Mouse (Mus musculus) brain, embryonic 14.5 days (tissue): Measurements from ENCODE around the gene Ung. TPM values are rescaled to one million over a fixed set of nuclear protein-coding genes. Genes with fewer than 3 reads are reported as not detected.

ENCODE experiments used
- DNase-seq: peaks from one replicate; pipeline ENCODE4 v3.0.0-alpha.2; 2011; ENCODE audit warnings: low read depth
- CTCF ChIP-seq: fragments of 200-500 bp; IDR thresholded peaks from 2 replicates; pipeline ENCODE4 v1.5.1; 2012; ENCODE audit warnings: inconsistent platforms, mild to moderate bottlenecking, moderate library complexity, borderline replicate concordance; ENCODE audit not compliant: insufficient read depth, insufficient read length; ENCODE audit errors: extremely low read depth
- POLR2A ChIP-seq: fragments of 200-500 bp; IDR thresholded peaks from 2 replicates; pipeline ENCODE4 v1.6.1; 2012; ENCODE audit warnings: mild to moderate bottlenecking, inconsistent platforms, borderline replicate concordance; ENCODE audit not compliant: poor library complexity, insufficient read depth, insufficient read length, severe bottlenecking; ENCODE audit errors: extremely low read depth
- polyA plus RNA-seq: library from polyadenylated mRNA; depleted of rRNA; stranded (reverse); fragments of >200 nt; gene quantifications from 2 replicates; pipeline ENCODE4 v1.2.3, GENCODE M21; 2012

The Ung gene
- polyA plus RNA-seq, 1 experiment: 8.8 TPM

- DNase-seq: peak; percentile 29
Measured at GRCm38 (mm10) chr5:114134091-114134534, 3.9 kb downstream of the Ung start.

GRCm38 (mm10) chr5:114135516-114135915, 5.3 kb downstream of the Ung start:
- no peak for TF ChIP-seq POLR2A
- DNase-seq: no peak

More at GRCm38 (mm10) chr5:114134091-114134534, 3.9 kb downstream of the Ung start:
- TF ChIP-seq POLR2A (no peak), CTCF (peak; percentile 51)

GRCm38 (mm10) chr5:114137481-114138276, 7.5 kb downstream of the Ung start:
- DNase-seq: no peak

GRCm38 (mm10) chr5:114138277-114139164, 8.3 kb downstream of the Ung start:
- peak; percentile 65 for DNase-seq
- TF ChIP-seq CTCF: no peak
- no peak for TF ChIP-seq POLR2A

More at GRCm38 (mm10) chr5:114137481-114138276, 7.5 kb downstream of the Ung start:
- TF ChIP-seq CTCF (no peak), POLR2A (no peak)

GRCm38 (mm10) chr5:114139175-114139574, 9.0 kb downstream of the Ung start:
- TF ChIP-seq POLR2A: no peak
- no peak for TF ChIP-seq CTCF
- peak; percentile 97 for DNase-seq

- DNase-seq: no peak
- TF ChIP-seq CTCF: no peak
- TF ChIP-seq POLR2A: no peak
Measured at GRCm38 (mm10) chr5:114146028-114146888, 16.1 kb downstream of the Ung start, which contains the start of gene Acacb. Gene Acacb, plus strand, starts transcription at chr5:114146535.

GRCm38 (mm10) chr5:114147043-114147972, 17.1 kb downstream of the Ung start:
- TF ChIP-seq CTCF (no peak), POLR2A (no peak)
- no peak for DNase-seq

GRCm38 (mm10) chr5:114152359-114153092, 22.3 kb downstream of the Ung start:
- TF ChIP-seq POLR2A (no peak), CTCF (no peak)
- no peak for DNase-seq

- peak; percentile 64 for DNase-seq
- no peak for TF ChIP-seq POLR2A
- peak; percentile 63 for TF ChIP-seq CTCF
Measured at GRCm38 (mm10) chr5:114153490-114153889, 23.3 kb downstream of the Ung start.

- no peak for DNase-seq
- no peak for TF ChIP-seq CTCF
- no peak for TF ChIP-seq POLR2A
Measured at GRCm38 (mm10) chr5:114154765-114155164, 24.6 kb downstream of the Ung start.
